Mouse (Mus musculus) CD4-positive, CD25-positive, alpha-beta regulatory T cell (primary cell): Measurements from ENCODE around the gene Kirrel. TPM values are rescaled to one million over a fixed set of nuclear protein-coding genes. Genes with fewer than 3 reads are reported as not detected.

Source experiments
- polyA plus RNA-seq: library from polyadenylated mRNA; unstranded; fragments of 100-300 nt; shearing (Covaris generic); gene quantifications from one replicate; pipeline ENCODE4 v1.2.1, GENCODE M21; 2017

Gene Kirrel
- 0.08 TPM for polyA plus RNA-seq

GRCm38 (mm10) chr3:87174096-87174768, at the start of gene Kirrel:
Gene Kirrel, minus strand, starts transcription at chr3:87174747.

Other genes with a start within 250 kb of the Kirrel start
- 149 TPM for gene Cd1d1, start 175.3 kb downstream of the Kirrel start, polyA plus RNA-seq
- not detected for gene Fcrls, start 89.0 kb upstream of the Kirrel start, polyA plus RNA-seq
- gene Cd5l, start 183.1 kb upstream of the Kirrel start, polyA plus RNA-seq, result 0.91 TPM
- 13.1 TPM for gene Fcrl1, start 201.6 kb upstream of the Kirrel start, polyA plus RNA-seq